Mouse (Mus musculus): ENCODE measurements at regions not wholly inside any gene's neighbourhood (a gene's known extent, or its start where the extent isn't known, plus 50 kb on each side); places are given as distances from the start of the nearest gene placed in this dataset.

DNA sequence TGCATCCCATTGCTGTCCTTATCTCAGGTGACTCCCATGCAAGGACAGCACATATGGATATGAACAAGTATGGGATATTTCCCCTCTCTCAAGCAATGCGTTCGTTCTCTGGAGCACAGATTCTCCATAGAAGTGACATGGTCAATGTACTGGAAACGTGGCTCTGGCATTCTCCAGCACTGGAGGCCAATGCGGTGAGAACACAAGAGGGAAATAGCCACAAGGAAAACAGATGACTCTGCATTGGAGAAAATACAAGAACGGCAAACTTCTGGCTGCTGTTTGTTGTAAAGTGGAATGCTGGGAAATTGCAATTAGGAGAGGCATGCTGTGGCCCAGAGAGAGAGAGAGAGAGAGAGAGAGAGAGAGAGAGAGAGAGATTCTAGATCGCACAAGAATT, 125.6 kb upstream of the Runx1 start:
- TF ChIP-seq ZNF384 (IDR thresholded peaks at IDR 0.05; ENCODE audit: low read depth, low read length), result no peak
- TF ChIP-seq MAFK (IDR thresholded peaks at IDR 0.05; ENCODE audit: insufficient read depth, low read depth, low read length), result no peak
